Mouse (Mus musculus): ENCODE results near the gene Exoc4.

DNA sequence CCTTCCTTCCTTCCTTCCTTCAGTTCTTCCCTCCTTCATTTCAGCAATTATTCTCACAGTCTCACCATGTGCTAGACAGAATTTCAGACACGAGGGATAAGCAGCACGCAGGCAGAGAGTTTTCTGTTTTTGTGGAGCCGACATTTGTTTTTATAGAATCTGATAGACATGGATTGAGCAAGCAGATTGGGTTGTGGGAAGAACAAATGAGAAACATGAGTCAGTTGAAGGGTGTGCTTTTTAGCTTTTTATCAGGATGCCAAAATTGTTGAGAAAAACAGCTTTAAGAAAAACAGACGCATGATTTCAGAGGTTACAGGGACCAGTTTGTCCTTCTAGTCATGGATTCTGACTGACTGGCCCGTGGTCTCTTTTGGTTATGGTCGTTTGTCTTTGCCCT, 293.8 kb downstream of the Exoc4 start:
- TF ChIP-seq CTCF (IDR thresholded peaks at IDR 0.05; ENCODE audit: extremely low read depth, insufficient read length, insufficient replicate concordance, low read depth, low read length) = no peak
- no peak for TF ChIP-seq POLR2A (IDR thresholded peaks at IDR 0.05; ENCODE audit: low read depth, low read length)

All from small intestine, adult 2 months (tissue).